22 mouse cellular contexts compared by ENCODE assay signal in genomic region chr7:78995034-78995433, GRCm38 (mm10). TPM values are rescaled to one million over a fixed set of nuclear protein-coding genes. Genes with fewer than 3 reads are reported as not detected.
"Had no signal": no experiment of that assay in that cellular context is flagged by ENCODE, and none has a peak within 500 bp of the region (broad histone marks: within the 10 kb centered on the region; RNA-seq: fewer than 3 reads in every experiment).

No protein-coding gene starts in this region.

- H3K4me3 ChIP-seq: heart, embryonic 12.5 days; hindbrain, embryonic 13.5 days; hindbrain, embryonic 15.5 days; intestine, embryonic 15.5 days; layer of hippocampus, adult 2 months; left cerebral cortex, adult 2 months; limb, embryonic 10.5 days; limb, embryonic 12.5 days; liver, embryonic 13.5 days; liver, embryonic 15.5 days had no signal

- H3K9me3 ChIP-seq: heart, embryonic 12.5 days; hindbrain, embryonic 13.5 days; hindbrain, embryonic 15.5 days; intestine, embryonic 15.5 days; limb, embryonic 10.5 days; limb, embryonic 12.5 days; liver, embryonic 13.5 days; liver, embryonic 15.5 days had no signal

- DNase-seq: gastrocnemius, postnatal 14 days; gastrocnemius, postnatal 36 days; heart, adult 18-20 months; kidney, adult 18-20 months; kidney, adult 8-10 months; kidney, postnatal 14 days; kidney, postnatal 36 days; liver; liver, embryonic 13.5 days; liver, postnatal 0 days had no signal

- H3K27ac ChIP-seq: hindbrain, embryonic 13.5 days; hindbrain, embryonic 15.5 days; intestine, embryonic 15.5 days; layer of hippocampus, adult 2 months; left cerebral cortex, adult 2 months; limb, embryonic 10.5 days; limb, embryonic 12.5 days; liver, embryonic 13.5 days; liver, embryonic 15.5 days had no signal

- H3K27me3 ChIP-seq: limb, embryonic 12.5 days had no signal

- H3K36me3 ChIP-seq: heart, embryonic 12.5 days; hindbrain, embryonic 13.5 days; hindbrain, embryonic 15.5 days; intestine, embryonic 15.5 days; limb, embryonic 10.5 days; limb, embryonic 12.5 days; liver, embryonic 13.5 days; liver, embryonic 15.5 days had no signal

- H3K4me1 ChIP-seq: intestine, embryonic 15.5 days; liver, embryonic 13.5 days; liver, embryonic 15.5 days had no signal

RNA-seq across cellular contexts. Expression of gene Acan, which starts 58.2 kb away (rescaled TPM):
- total RNA-seq: hematopoietic stem cell, adult 5-6 weeks had no signal
- polyA plus RNA-seq: inflammation-experienced regulatory T-cells, adult 6 months; intestine, postnatal 0 days; liver, postnatal 0 days had no signal
